Mouse (Mus musculus) gastrocnemius, postnatal 4 days (tissue): ENCODE measurements around the gene Ubxn1. TPM values are rescaled to one million over a fixed set of nuclear protein-coding genes. Genes with fewer than 3 reads are reported as not detected.

ENCODE experiments used
- DNase-seq, 2 experiments: peaks; one replicate each; pipeline ENCODE4 v3.0.0; 2021 to 2022; ENCODE audit warnings: low spot score in 2 of 2, mixed read lengths in 2 of 2
- microRNA-seq: library from miRNA; unstranded; fragments of <30 nt; microRNA quantifications from one replicate; pipeline ENCODE4 v1.2.0, GENCODE M21; 2021
- total RNA-seq, 2 experiments: library from RNA; stranded (reverse); gene quantifications; 2 replicates each; pipeline ENCODE4 v1.2.3; 2021

The Ubxn1 gene
- total RNA-seq, 2 experiments from 2014 or later = 149 to 158 TPM

GRCm38 (mm10) chr19:8897211-8897864 lies 26.0 kb downstream of the Ubxn1 start:
- peak in 1 of 2 experiments; percentile 68 for DNase-seq

GRCm38 (mm10) chr19:8897865-8898495 lies 26.7 kb downstream of the Ubxn1 start, which contains the start of gene Ganab:
Gene Ganab (plus strand): TSS chr19:8898071.
- peak; percentile 88 to 95 for DNase-seq

GRCm38 (mm10) chr19:8898576-8898975 lies 27.3 kb downstream of the Ubxn1 start:
- no peak for DNase-seq

- DNase-seq = no peak
Measured at GRCm38 (mm10) chr19:8899079-8899478, 27.8 kb downstream of the Ubxn1 start.

GRCm38 (mm10) chr19:8903412-8903811 lies 32.1 kb downstream of the Ubxn1 start:
- no peak for DNase-seq

- DNase-seq = no peak
Measured at GRCm38 (mm10) chr19:8908531-8908930, 37.2 kb downstream of the Ubxn1 start.

- no peak for DNase-seq
Measured at GRCm38 (mm10) chr19:8911810-8912209, 40.5 kb downstream of the Ubxn1 start.

- no peak for DNase-seq
Measured at GRCm38 (mm10) chr19:8914212-8914611, 42.9 kb downstream of the Ubxn1 start.

GRCm38 (mm10) chr19:8919000-8919399 lies 47.7 kb downstream of the Ubxn1 start:
- DNase-seq = no peak

- no peak for DNase-seq
Measured at GRCm38 (mm10) chr19:8919684-8920072, 48.4 kb downstream of the Ubxn1 start.

- DNase-seq = peak; percentile 90 to 95
Measured at GRCm38 (mm10) chr19:8920073-8920736, 48.9 kb downstream of the Ubxn1 start, which contains the start of gene B3gat3. Gene B3gat3 (plus strand): TSS chr19:8920374.

- no peak for DNase-seq
Measured at GRCm38 (mm10) chr19:8920836-8921291, 49.6 kb downstream of the Ubxn1 start.

- no peak for DNase-seq
Measured at GRCm38 (mm10) chr19:8921741-8922140, 50.4 kb downstream of the Ubxn1 start.

Small RNA genes within 50 kb of the gene (microRNA-seq; reads per million reads assigned to microRNA genes)
- not detected for gene Mir5136

Other genes with a start within 250 kb of the Ubxn1 start
- gene Chrm1, start 207.7 kb upstream of the Ubxn1 start, total RNA-seq = under 1 TPM; 0.05 to 0.10 TPM
- gene Slc3a2, start 148.1 kb upstream of the Ubxn1 start, total RNA-seq = 10 to 100 TPM; 42.4 to 43.8 TPM
- gene Wdr74, start 135.7 kb upstream of the Ubxn1 start, total RNA-seq = 10 to 100 TPM; 34.5 to 35.1 TPM
- 1 to 10 TPM in 1 of 2 experiments, not detected in 1; 2.5 TPM for gene 1700092M07Rik, start 130.8 kb upstream of the Ubxn1 start, total RNA-seq
- gene Stx5a, start 130.1 kb upstream of the Ubxn1 start, total RNA-seq = 10 to 100 TPM; 59.1 to 60.5 TPM
- 10 to 100 TPM; 70.4 to 80.5 TPM for gene Nxf1, start 114.4 kb upstream of the Ubxn1 start, total RNA-seq
- gene Tmem223, start 100.5 kb upstream of the Ubxn1 start, total RNA-seq = 10 to 100 TPM; 71.4 to 85.6 TPM
- gene Tmem179b, start 97.0 kb upstream of the Ubxn1 start, total RNA-seq = 10 to 100 TPM; 19.3 to 21.9 TPM
- gene Taf6l, start 85.1 kb upstream of the Ubxn1 start, total RNA-seq = 10 to 100 TPM; 15.5 to 16.9 TPM
- 10 to 100 TPM; 61.0 to 65.4 TPM for gene Polr2g, start 72.9 kb upstream of the Ubxn1 start, total RNA-seq
- gene Zbtb3, start 68.9 kb upstream of the Ubxn1 start, total RNA-seq = 1 to 10 TPM; 1.4 to 1.5 TPM
- 10 to 100 TPM; 19.9 to 22.9 TPM for gene Ttc9c, start 52.2 kb upstream of the Ubxn1 start, total RNA-seq
- gene Hnrnpul2, start 51.5 kb upstream of the Ubxn1 start, total RNA-seq = 10 to 100 TPM; 61.3 to 71.0 TPM
- gene AC129217.1, start 41.7 kb upstream of the Ubxn1 start, total RNA-seq = under 1 TPM in 1 of 2 experiments, not detected in 1; 0.67 TPM
- 10 to 100 TPM; 22.1 to 24.2 TPM for gene Bscl2, start 34.0 kb upstream of the Ubxn1 start, total RNA-seq
- under 1 TPM; 0.17 to 0.26 TPM for gene Gng3, start 32.3 kb upstream of the Ubxn1 start, total RNA-seq
- 10 to 100 TPM; 18.7 to 22.9 TPM for gene Lrrn4cl, start 20.7 kb upstream of the Ubxn1 start, total RNA-seq
- 10 to 100 TPM; 48.1 to 49.3 TPM for gene Uqcc3, start 9.4 kb downstream of the Ubxn1 start, total RNA-seq
- gene Lbhd1, start 12.2 kb downstream of the Ubxn1 start, total RNA-seq = 10 to 100 TPM in 1 of 2 experiments, 1 to 10 TPM in 1; 2.4 to 11.4 TPM
- gene Gm49403, start 12.4 kb downstream of the Ubxn1 start, total RNA-seq = not detected
- 10 to 100 TPM; 30.0 to 30.9 TPM for gene 1810009A15Rik, start 17.4 kb downstream of the Ubxn1 start, total RNA-seq
- gene Gm49416, start 17.4 kb downstream of the Ubxn1 start, total RNA-seq = 1 to 10 TPM; 1.5 to 2.9 TPM
- gene Ints5, start 21.5 kb downstream of the Ubxn1 start, total RNA-seq = 10 to 100 TPM; 19.0 to 20.1 TPM
- 10 to 100 TPM; 74.2 to 77.0 TPM for gene Ganab, start 26.6 kb downstream of the Ubxn1 start, total RNA-seq
- 10 to 100 TPM; 29.6 to 31.6 TPM for gene B3gat3, start 48.9 kb downstream of the Ubxn1 start, total RNA-seq
- gene Rom1, start 57.9 kb downstream of the Ubxn1 start, total RNA-seq = 1 to 10 TPM; 4.4 to 4.9 TPM
- gene Eml3, start 58.1 kb downstream of the Ubxn1 start, total RNA-seq = 10 to 100 TPM; 24.3 to 26.7 TPM
- 10 to 100 TPM; 61.1 to 69.8 TPM for gene Mta2, start 70.4 kb downstream of the Ubxn1 start, total RNA-seq
- 10 to 100 TPM; 12.7 to 14.9 TPM for gene Tut1, start 82.4 kb downstream of the Ubxn1 start, total RNA-seq
- 100 to 1,000 TPM; 704 to 748 TPM for gene Eef1g, start 95.5 kb downstream of the Ubxn1 start, total RNA-seq
- gene Ahnak, start 117.8 kb downstream of the Ubxn1 start, total RNA-seq = 100 to 1,000 TPM; 377 to 414 TPM
- 1 to 10 TPM; 1.7 to 5.3 TPM for gene Scgb1a1, start 216.5 kb downstream of the Ubxn1 start, total RNA-seq